Comparison of ENCODE assay signal across 26 mouse cellular contexts in genomic region chr5:84453839-84454238, GRCm38 (mm10). TPM values are rescaled to one million over a fixed set of nuclear protein-coding genes. Genes with fewer than 3 reads are reported as not detected.
"Had no signal": no experiment of that assay in that cellular context is flagged by ENCODE, and none has a peak within 500 bp of the region (broad histone marks: within the 10 kb centered on the region; RNA-seq: fewer than 3 reads in every experiment).

No protein-coding gene starts in this region.

- H3K4me1 ChIP-seq: heart, embryonic 13.5 days; heart, embryonic 15.5 days; hindbrain, embryonic 13.5 days; kidney, embryonic 15.5 days; limb, embryonic 13.5 days; limb, embryonic 15.5 days had no signal

- H3K9ac ChIP-seq: heart, embryonic 13.5 days; heart, embryonic 15.5 days; hindbrain, embryonic 13.5 days; kidney, embryonic 15.5 days; limb, embryonic 13.5 days; limb, embryonic 15.5 days had no signal

- H3K4me2 ChIP-seq: heart, embryonic 11.5 days; heart, embryonic 13.5 days; heart, embryonic 15.5 days; hindbrain, embryonic 13.5 days; kidney, embryonic 15.5 days; limb, embryonic 13.5 days; limb, embryonic 15.5 days had no signal

- H3K27me3 ChIP-seq: heart, embryonic 13.5 days; heart, embryonic 15.5 days; hindbrain, embryonic 13.5 days; kidney, embryonic 15.5 days; limb, embryonic 13.5 days; limb, embryonic 15.5 days had no signal

- H3K36me3 ChIP-seq: heart, embryonic 13.5 days; heart, embryonic 15.5 days; hindbrain, embryonic 13.5 days; kidney, embryonic 15.5 days; limb, embryonic 13.5 days; limb, embryonic 15.5 days had no signal

- H3K4me3 ChIP-seq: heart, adult 2 months; heart, embryonic 13.5 days; heart, embryonic 15.5 days; hindbrain, embryonic 13.5 days; kidney, embryonic 15.5 days; limb, embryonic 13.5 days; limb, embryonic 15.5 days had no signal

- DNase-seq: gastrocnemius, postnatal 14 days; gastrocnemius, postnatal 36 days; heart, adult 11 months; heart, adult 2 months; heart, postnatal 14 days; heart, postnatal 36 days; kidney, adult 11 months; kidney, adult 2 months; kidney, adult 9 months; kidney, postnatal 14 days; kidney, postnatal 36 days; layer of hippocampus, adult 9-11 months; layer of hippocampus, postnatal 36 days; left cerebral cortex, postnatal 4 days had no signal

- H3K27ac ChIP-seq: heart, adult 2 months; heart, embryonic 13.5 days; heart, embryonic 15.5 days; hindbrain, embryonic 13.5 days; kidney, embryonic 15.5 days; kidney, postnatal 0 days; limb, embryonic 13.5 days; limb, embryonic 15.5 days had no signal

- ATAC-seq: hindbrain, embryonic 16.5 days; intestine, embryonic 16.5 days had no signal

- H3K9me3 ChIP-seq: heart, embryonic 13.5 days; heart, embryonic 15.5 days; hindbrain, embryonic 13.5 days; kidney, embryonic 15.5 days; limb, embryonic 13.5 days; limb, embryonic 15.5 days had no signal

RNA-seq across cellular contexts. Expression of gene Epha5, which starts 36.7 kb away (rescaled TPM):
- polyA plus RNA-seq: gonadal fat pad, adult 2 months; liver, adult 2 months had no signal
